In genomic region chr10:128492633-128493311, GRCm38 (mm10) we compare ENCODE assay signal across 8 mouse cellular contexts. TPM values are rescaled to one million over a fixed set of nuclear protein-coding genes. Genes with fewer than 3 reads are reported as not detected.
DNase-seq lines count a peak whose midpoint lies in the region; ATAC-seq and TF ChIP-seq lines count a peak whose summit lies in the region.

No protein-coding gene starts in this region.

- H3K4me3 ChIP-seq in bone marrow, adult 2 months (replicated peaks; ENCODE audit: control insufficient read depth, low read depth, low read length): peak overlapping the region; percentile 87

- H3K4me1 ChIP-seq in bone marrow, adult 2 months (ENCODE audit: control insufficient read depth, insufficient read depth, low read length): peaks cover 2% of the 10 kb centered on the region; the same call in 1 of the 2 replicates

- WGBS in bone marrow, adult 2 months: 10% methylated on average over 12 of the region's 12 CpGs

- H3K27ac ChIP-seq in bone marrow, adult 2 months (ENCODE audit: control insufficient read depth, insufficient read depth, low read depth, low read length, poor library complexity): peak overlapping the region; percentile 85

- ATAC-seq in frontal cortex, adult (ENCODE audit: low TSS enrichment): peak; percentile 38

- intact Hi-C loops in heart, postnatal 25 days (cut with DNase I): loop anchor here (2.0 to 5.0 kb wide), 2 partner anchors 32 to 35 kb away; partner anchors contain the start of gene Esyt1

- DNase-seq in frontal cortex, postnatal 14 days (ENCODE audit: low spot score in 2 of 2): no peak
- peak; percentile 53 for DNase-seq in fibroblast of lung, adult 2 months (ENCODE audit: low read depth)
- DNase-seq in heart, postnatal 25 days (ENCODE audit: low spot score): peak; percentile 78
- peak; percentile 38 to 58 for DNase-seq in layer of hippocampus, postnatal 10 days (ENCODE audit: low spot score in 2 of 2)
- peak; percentile 83 for DNase-seq in lung, postnatal 4 days
- peak; percentile 63 for DNase-seq in right cerebral cortex, postnatal 25 days

- no peak for TF ChIP-seq CTCF in bone marrow, adult 2 months (IDR thresholded peaks at IDR 0.05; ENCODE audit: control insufficient read depth, insufficient read depth, low read length)

- no peak for TF ChIP-seq POLR2A in bone marrow, adult 2 months (IDR thresholded peaks at IDR 0.05; ENCODE audit: borderline replicate concordance, control insufficient read depth, low read depth, low read length)

RNA-seq across cellular contexts. Expression of gene Myl6, which starts 1.2 kb away (rescaled TPM):
- polyA plus RNA-seq in bone marrow, adult 2 months (2011; ENCODE audit: insufficient read depth, insufficient read length, low replicate concordance, missing spikeins): 1,368 and 2,050 TPM in 2 replicates
- 100 to 1,000 TPM; 294 to 314 TPM for total RNA-seq in heart, postnatal 25 days (2021)
- 100 to 1,000 TPM; 608 to 632 TPM for total RNA-seq in layer of hippocampus, postnatal 10 days (2021)

RNA-seq across cellular contexts. Expression of gene Myl6b, which starts 5.7 kb away (rescaled TPM):
- 0.79 and 2.4 TPM in 2 replicates for polyA plus RNA-seq in bone marrow, adult 2 months (2011; ENCODE audit: insufficient read depth, insufficient read length, low replicate concordance, missing spikeins)
- total RNA-seq in heart, postnatal 25 days (2021): 1 to 10 TPM; 2.5 to 2.9 TPM
- 10 to 100 TPM; 25.5 to 29.3 TPM for total RNA-seq in layer of hippocampus, postnatal 10 days (2021)

RNA-seq across cellular contexts. Expression of gene Esyt1, which starts 32.9 kb away (rescaled TPM):
- polyA plus RNA-seq in bone marrow, adult 2 months (2011; ENCODE audit: insufficient read depth, insufficient read length, low replicate concordance, missing spikeins): 26.2 and 36.1 TPM in 2 replicates
- total RNA-seq in heart, postnatal 25 days (2021): 10 to 100 TPM; 16.8 to 19.0 TPM
- 10 to 100 TPM; 10.1 to 11.9 TPM for total RNA-seq in layer of hippocampus, postnatal 10 days (2021)

RNA-seq across cellular contexts. Expression of gene Smarcc2, which starts 33.7 kb away (rescaled TPM):
- 45.0 and 74.4 TPM in 2 replicates for polyA plus RNA-seq in bone marrow, adult 2 months (2011; ENCODE audit: insufficient read depth, insufficient read length, low replicate concordance, missing spikeins)
- total RNA-seq in heart, postnatal 25 days (2021): 10 to 100 TPM; 75.8 to 78.4 TPM
- total RNA-seq in layer of hippocampus, postnatal 10 days (2021): 100 to 1,000 TPM; 205 to 222 TPM

RNA-seq across cellular contexts. Expression of gene Zc3h10, which starts 54.8 kb away (rescaled TPM):
- polyA plus RNA-seq in bone marrow, adult 2 months (2011; ENCODE audit: insufficient read depth, insufficient read length, low replicate concordance, missing spikeins): 7.0 and 9.8 TPM in 2 replicates
- 1 to 10 TPM; 7.6 to 9.1 TPM for total RNA-seq in heart, postnatal 25 days (2021)
- total RNA-seq in layer of hippocampus, postnatal 10 days (2021): 10 to 100 TPM; 12.2 to 14.0 TPM

Comparison
In these comparisons a context has a peak if more than half of its experiments do, and no peak if none do; other contexts are left out.
1. DNase-seq: peak in fibroblast of lung, adult 2 months (single experiment), heart, postnatal 25 days (single experiment), layer of hippocampus, postnatal 10 days (2 of 2), lung, postnatal 4 days (2 of 2) and right cerebral cortex, postnatal 25 days (single experiment); none in frontal cortex, postnatal 14 days (0 of 2).
2. RNA of gene Myl6b, which starts 5.7 kb away (total RNA-seq): 25.5 to 29.3 TPM in layer of hippocampus, postnatal 10 days; 2.5 to 2.9 TPM in heart, postnatal 25 days; every median in the first group is over 4 times any median in the second.